Mouse (Mus musculus) heart, embryonic 11.5 days (tissue): Measurements from ENCODE around the gene Zc3h18. TPM values are rescaled to one million over a fixed set of nuclear protein-coding genes. Genes with fewer than 3 reads are reported as not detected.

Experiments used
- ATAC-seq: fragments of 200-750 bp; cut with Nextera tagmentation; replicated peaks from 2 replicates; pipeline ENCODE4 v1.8.0; 2017; ENCODE audit warnings: moderate library complexity; ENCODE audit not compliant: insufficient number of reproducible peaks, low FRiP score, low TSS enrichment
- H3K27ac ChIP-seq: fragments of 300-500 bp; sonication (generic); 2 replicates; pipeline ENCODE4 v1.5.1; 2014; ENCODE audit warnings: mild to moderate bottlenecking, low read depth, low read length
- H3K27me3 ChIP-seq: fragments of 300-500 bp; sonication (generic); 2 replicates; pipeline ENCODE4 v1.6.1; 2014; ENCODE audit warnings: mild to moderate bottlenecking, low read length, mixed read lengths; ENCODE audit not compliant: control insufficient read depth, insufficient read depth
- H3K36me3 ChIP-seq: fragments of 300-500 bp; sonication (generic); 2 replicates; pipeline ENCODE4 v1.6.1; 2014; ENCODE audit warnings: mild to moderate bottlenecking, low read length, moderate library complexity, mixed read lengths; ENCODE audit not compliant: control insufficient read depth, insufficient read depth
- H3K4me1 ChIP-seq: fragments of 300-500 bp; sonication (generic); 2 replicates; pipeline ENCODE4 v1.6.1; 2014; ENCODE audit warnings: low read length; ENCODE audit not compliant: control insufficient read depth, insufficient read depth
- H3K4me2 ChIP-seq: fragments of 300-500 bp; sonication (generic); 2 replicates; pipeline ENCODE4 v1.6.1; 2014; ENCODE audit warnings: mild to moderate bottlenecking, moderate library complexity
- H3K4me3 ChIP-seq: fragments of 300-500 bp; sonication (generic); 2 replicates; pipeline ENCODE4 v1.5.1; 2014; ENCODE audit warnings: low read depth, low read length
- H3K9ac ChIP-seq: fragments of 300-500 bp; sonication (generic); 2 replicates; pipeline ENCODE4 v1.6.1; 2014; ENCODE audit warnings: mild to moderate bottlenecking, low read depth, low read length, moderate library complexity
- H3K9me3 ChIP-seq: fragments of 300-500 bp; sonication (generic); replicated peaks from 2 replicates; pipeline ENCODE4 v1.6.1; 2016; ENCODE audit warnings: low read length; ENCODE audit not compliant: control insufficient read depth
- WGBS: fragments of 180-500 bp; shearing (Covaris S2); extraction: QIAGEN DNeasy Blood & Tissue Kit; methylation state at CpG from one replicate; pipeline ENCODE4 v1.1.7; 2014; ENCODE audit not compliant: insufficient replicate concordance; 5-methylcytosine and 5-hydroxymethylcytosine counted together
- polyA plus RNA-seq: library from polyadenylated mRNA; unstranded; fragments of >200 nt; fragmentation: Nextera tagmentation; extraction: Ambion mirVana; gene quantifications from 2 replicates; pipeline ENCODE4 v1.2.1, GENCODE M21; 2014

Gene Zc3h18
- polyA plus RNA-seq, 1 experiment from 2014 or later, result 22.2 TPM

DNA sequence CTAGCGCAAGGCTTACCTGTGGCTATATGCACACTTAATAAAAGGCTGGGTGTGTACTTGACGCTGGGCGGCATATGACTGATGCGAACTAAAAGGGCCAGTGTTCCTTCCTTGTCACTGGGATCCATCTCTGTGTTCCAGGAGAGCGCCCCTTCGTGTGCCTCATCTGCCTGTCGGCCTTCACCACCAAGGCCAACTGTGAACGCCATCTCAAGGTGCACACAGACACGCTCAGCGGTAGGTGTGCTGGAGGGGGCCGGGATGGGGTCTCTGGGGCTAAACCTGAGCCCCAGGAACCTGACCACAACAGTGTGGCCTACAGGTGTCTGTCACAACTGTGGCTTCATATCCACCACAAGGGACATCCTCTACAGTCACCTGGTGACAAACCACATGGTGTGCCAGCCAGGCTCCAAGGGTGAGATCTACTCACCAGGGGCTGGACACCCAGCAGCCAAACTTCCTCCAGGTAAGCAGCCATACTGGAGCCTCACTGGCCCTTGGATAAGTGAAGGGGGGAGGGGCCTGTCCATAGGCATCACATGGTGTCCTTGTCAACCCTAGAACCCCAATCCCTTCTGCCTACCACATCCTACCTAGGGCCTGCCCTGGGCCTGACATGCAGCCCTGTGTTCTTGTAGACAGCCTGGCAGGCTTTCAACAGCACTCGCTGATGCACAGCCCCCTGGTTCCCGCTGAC, 41.5 kb upstream of the Zc3h18 start:
- no peak overlapping the region for H3K4me2 ChIP-seq
- H3K9me3 ChIP-seq, result no peaks in the 10 kb centered on the region
- peaks cover 30% of the 10 kb centered on the region for H3K4me1 ChIP-seq
- H3K27me3 ChIP-seq, result no peaks in the 10 kb centered on the region; the same call in 1 of the 2 replicates
- H3K9ac ChIP-seq, result no peak overlapping the region
- H3K4me3 ChIP-seq, result no peak overlapping the region
- 90% methylated on average over 13 of the region's 13 CpGs for WGBS
- H3K36me3 ChIP-seq, result peaks cover 27% of the 10 kb centered on the region
- ATAC-seq, result no peak
- no peak overlapping the region for H3K27ac ChIP-seq

DNA sequence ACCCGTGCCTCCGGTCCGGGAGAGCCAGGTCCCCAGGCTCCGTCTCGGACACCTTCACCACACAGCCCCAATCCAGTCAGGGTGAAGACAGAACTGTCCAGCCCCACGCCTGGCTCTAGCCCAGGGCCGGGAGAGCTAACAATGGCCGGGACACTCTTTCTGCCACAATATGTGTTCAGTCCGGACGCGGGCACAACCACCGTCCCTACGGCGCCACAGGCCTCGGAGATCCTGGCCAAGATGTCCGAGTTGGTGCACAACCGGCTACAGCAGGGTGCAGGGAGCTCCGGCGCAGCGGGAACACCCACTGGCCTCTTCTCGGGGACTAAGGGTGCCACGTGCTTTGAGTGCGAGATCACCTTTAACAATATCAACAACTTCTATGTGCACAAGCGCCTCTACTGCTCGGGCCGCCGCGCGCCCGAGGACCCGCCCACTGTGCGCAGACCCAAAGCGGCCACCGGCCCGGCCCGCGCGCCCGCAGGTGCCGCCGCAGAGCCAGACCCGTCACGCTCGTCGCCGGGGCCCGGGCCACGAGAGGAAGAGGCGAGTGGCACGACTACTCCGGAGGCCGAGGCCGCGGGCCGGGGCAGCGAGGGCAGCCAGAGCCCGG, 40.7 kb upstream of the Zc3h18 start:
- peaks cover 27% of the 10 kb centered on the region for H3K36me3 ChIP-seq
- 0 out of 2 replicates have a peak, but pooled peaks have one; percentile 0 for ATAC-seq
- no peak overlapping the region for H3K27ac ChIP-seq
- WGBS, result 37% methylated on average over 57 of the region's 57 CpGs
- peak overlapping the region; percentile 32 for H3K4me3 ChIP-seq
- no peaks in the 10 kb centered on the region for H3K9me3 ChIP-seq
- H3K4me1 ChIP-seq, result peaks cover 22% of the 10 kb centered on the region
- peak overlapping the region; percentile 44; the same call in 1 of the 2 replicates for H3K9ac ChIP-seq
- H3K4me2 ChIP-seq, result peak overlapping the region; percentile 68
- H3K27me3 ChIP-seq, result no peaks in the 10 kb centered on the region; the same call in 1 of the 2 replicates

DNA sequence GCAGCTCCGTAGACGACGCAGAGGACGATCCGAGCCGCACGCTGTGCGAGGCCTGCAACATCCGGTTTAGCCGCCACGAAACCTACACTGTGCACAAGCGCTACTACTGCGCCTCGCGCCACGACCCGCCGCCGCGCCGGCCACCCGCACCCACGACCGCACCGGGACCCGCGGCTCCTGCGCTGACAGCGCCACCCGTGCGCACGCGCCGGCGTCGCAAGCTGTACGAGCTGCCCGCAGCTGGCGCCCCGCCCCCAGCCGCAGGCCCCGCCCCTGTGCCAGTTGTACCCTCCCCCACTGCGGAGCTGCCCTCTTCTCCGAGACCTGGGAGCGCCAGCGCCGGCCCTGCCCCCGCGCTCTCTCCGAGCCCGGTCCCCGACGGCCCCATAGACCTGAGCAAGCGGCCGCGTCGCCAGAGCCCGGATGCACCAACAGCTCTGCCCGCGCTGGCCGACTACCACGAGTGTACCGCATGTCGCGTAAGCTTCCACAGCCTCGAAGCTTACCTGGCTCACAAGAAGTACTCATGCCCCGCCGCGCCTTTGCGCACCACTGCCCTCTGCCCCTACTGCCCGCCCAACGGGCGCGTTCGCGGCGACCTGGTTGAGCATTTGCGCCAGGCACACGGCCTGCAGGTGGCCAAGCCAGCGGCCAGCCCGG, 40.0 kb upstream of the Zc3h18 start:
- Histone ChIP-seq H3K36me3 (peaks cover 27% of the 10 kb centered on the region), H3K4me3 (peak overlapping the region; percentile 32), H3K9me3 (no peaks in the 10 kb centered on the region), H3K9ac (peak overlapping the region; percentile 44; the same call in 1 of the 2 replicates), H3K4me1 (peaks cover 16% of the 10 kb centered on the region), H3K4me2 (peak overlapping the region; percentile 68), H3K27ac (no peak overlapping the region), H3K27me3 (no peaks in the 10 kb centered on the region; the same call in 1 of the 2 replicates)
- 23% methylated on average over 81 of the region's 81 CpGs for WGBS
- peak; percentile 9; the same call in 1 of the 2 replicates for ATAC-seq

DNA sequence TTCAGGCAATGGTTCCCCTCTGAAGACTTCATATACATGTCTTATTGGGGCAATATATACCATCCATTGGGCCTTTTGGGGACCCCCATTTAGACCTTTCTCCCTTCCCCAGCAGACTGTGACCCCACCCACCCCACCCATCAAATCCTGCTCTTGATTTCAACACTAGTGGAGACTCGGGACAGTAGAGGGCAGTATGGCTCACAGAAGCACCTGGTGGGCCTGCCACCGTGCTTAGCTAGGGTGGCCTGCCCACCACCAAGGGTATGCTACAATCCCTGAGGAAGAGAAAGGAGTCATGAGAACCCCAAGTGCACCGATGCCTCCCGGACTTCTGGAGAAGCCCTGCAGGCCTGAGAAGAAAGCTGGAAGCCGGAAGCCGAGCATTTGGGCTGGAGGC, 37.6 kb upstream of the Zc3h18 start:
- H3K27ac ChIP-seq, result no peak overlapping the region
- no peak overlapping the region for H3K4me3 ChIP-seq
- 65% methylated on average over 6 of the region's 6 CpGs for WGBS
- peaks cover 36% of the 10 kb centered on the region for H3K4me1 ChIP-seq
- no peak for ATAC-seq
- H3K9ac ChIP-seq, result no peak overlapping the region
- no peaks in the 10 kb centered on the region for H3K9me3 ChIP-seq
- peaks cover 24% of the 10 kb centered on the region for H3K36me3 ChIP-seq
- H3K4me2 ChIP-seq, result no peak overlapping the region
- H3K27me3 ChIP-seq, result no peaks in the 10 kb centered on the region; the same call in 1 of the 2 replicates

DNA sequence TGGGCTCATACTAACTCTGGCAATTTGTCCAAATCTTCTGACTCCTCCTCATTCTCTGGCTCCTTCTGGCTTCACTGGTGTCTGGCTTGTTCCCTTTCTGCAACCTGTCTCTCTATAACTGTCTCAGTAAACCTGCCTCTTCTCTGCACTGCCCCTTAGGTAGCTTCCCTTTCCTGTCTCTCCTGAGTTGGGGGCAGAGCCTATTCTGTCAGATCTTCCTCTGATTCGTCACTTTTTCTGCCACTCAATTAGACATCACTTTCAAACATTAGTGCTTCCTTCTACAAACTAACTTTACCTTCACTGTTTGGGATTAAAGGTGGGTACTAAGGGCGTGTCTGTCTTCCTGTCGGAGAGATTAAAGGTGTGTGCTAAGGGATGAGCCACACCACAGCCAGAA, 35.6 kb upstream of the Zc3h18 start:
- Histone ChIP-seq H3K4me2 (no peak overlapping the region), H3K4me3 (no peak overlapping the region), H3K4me1 (peaks cover 46% of the 10 kb centered on the region), H3K27ac (no peak overlapping the region), H3K9ac (no peak overlapping the region), H3K36me3 (peaks cover 13% of the 10 kb centered on the region), H3K9me3 (no peaks in the 10 kb centered on the region), H3K27me3 (no peaks in the 10 kb centered on the region; the same call in 1 of the 2 replicates)
- 80% methylated on average over 3 of the region's 3 CpGs for WGBS
- no peak for ATAC-seq

DNA sequence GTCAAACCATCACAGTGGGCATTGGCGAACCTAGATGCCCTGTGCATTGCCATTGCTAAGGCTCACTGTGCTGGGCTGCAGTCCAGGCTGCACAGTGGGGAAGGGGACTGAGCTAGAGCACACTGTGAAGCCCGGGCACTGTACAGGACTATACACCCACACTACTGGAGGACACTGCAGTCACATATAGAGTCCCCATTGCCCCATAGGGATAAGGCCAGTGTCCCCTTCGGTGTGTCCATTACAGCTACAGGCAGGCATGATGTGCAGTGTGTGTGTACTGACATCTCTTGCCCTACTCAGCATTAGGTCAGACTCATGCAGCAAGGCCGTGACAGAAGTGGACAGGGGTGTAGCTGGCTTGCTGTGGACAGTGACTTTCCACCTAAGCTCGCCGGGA, 34.6 kb upstream of the Zc3h18 start:
- no peak overlapping the region for H3K4me2 ChIP-seq
- H3K4me3 ChIP-seq, result no peak overlapping the region
- ATAC-seq, result no peak
- H3K27me3 ChIP-seq, result no peaks in the 10 kb centered on the region
- no peak overlapping the region for H3K27ac ChIP-seq
- peaks cover 37% of the 10 kb centered on the region for H3K4me1 ChIP-seq
- H3K36me3 ChIP-seq, result peaks cover 3% of the 10 kb centered on the region; the same call in 1 of the 2 replicates
- WGBS, result 72% methylated on average over 6 of the region's 6 CpGs
- no peak overlapping the region for H3K9ac ChIP-seq
- H3K9me3 ChIP-seq, result no peaks in the 10 kb centered on the region

DNA sequence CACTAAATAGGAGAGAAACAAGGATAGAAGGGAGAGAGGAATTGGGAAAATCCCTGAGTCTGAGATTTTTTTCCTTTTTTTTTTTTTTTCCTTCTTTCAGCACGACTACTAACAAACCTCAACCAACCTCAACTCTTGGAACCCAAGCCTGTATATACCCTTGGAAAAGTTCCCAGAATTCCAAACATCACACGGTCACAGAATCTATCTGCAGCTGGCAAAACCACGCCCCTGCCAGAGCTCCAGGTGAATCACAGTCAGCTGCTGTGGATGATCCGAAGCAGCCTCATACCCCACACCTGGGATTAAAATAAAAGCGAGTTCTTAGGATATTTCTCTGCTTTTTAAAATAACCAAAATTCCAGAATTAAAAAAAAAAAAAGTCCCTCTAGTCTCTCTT, 34.0 kb upstream of the Zc3h18 start:
- no peak for ATAC-seq
- Histone ChIP-seq H3K4me2 (peak overlapping the region; percentile 73), H3K36me3 (no peaks in the 10 kb centered on the region), H3K27me3 (no peaks in the 10 kb centered on the region), H3K9me3 (no peaks in the 10 kb centered on the region), H3K9ac (no peak overlapping the region), H3K4me3 (no peak overlapping the region), H3K4me1 (peaks cover 37% of the 10 kb centered on the region), H3K27ac (no peak overlapping the region)
- WGBS, result 45% methylated on average over 5 of the region's 5 CpGs

DNA sequence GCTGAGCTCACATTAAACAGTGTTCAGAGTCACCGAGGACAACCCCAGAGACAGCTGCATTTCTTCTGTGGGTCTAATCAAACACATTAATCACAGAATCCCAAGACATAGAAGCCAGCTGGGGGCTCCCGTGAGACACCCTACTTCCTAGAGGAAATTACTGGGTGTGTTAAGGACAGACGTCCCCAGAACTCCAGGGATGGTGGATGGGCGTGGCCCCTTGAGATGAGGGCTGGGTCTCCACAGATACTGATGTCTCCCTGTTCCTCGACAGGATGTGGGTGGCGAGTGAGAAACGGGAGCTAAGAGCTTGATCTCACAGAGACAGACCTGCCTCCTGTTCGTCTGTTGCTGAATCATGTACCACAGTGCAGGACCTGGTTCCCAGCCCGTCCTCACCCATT, 33.6 kb upstream of the Zc3h18 start:
- H3K9me3 ChIP-seq, result no peaks in the 10 kb centered on the region
- no peak; the same call in 1 of the 2 replicates for ATAC-seq
- H3K27ac ChIP-seq, result no peak overlapping the region
- no peak overlapping the region for H3K4me3 ChIP-seq
- 4% methylated on average over 9 of the region's 9 CpGs for WGBS
- peak overlapping the region; percentile 73 for H3K4me2 ChIP-seq
- 0 out of 2 replicates have a peak overlapping the region, but pooled peaks have one; percentile 65 for H3K9ac ChIP-seq
- no peaks in the 10 kb centered on the region for H3K27me3 ChIP-seq
- no peaks in the 10 kb centered on the region for H3K36me3 ChIP-seq
- peaks cover 40% of the 10 kb centered on the region for H3K4me1 ChIP-seq
